Mouse (Mus musculus) cerebellum, postnatal 10 days (tissue): Measurements from ENCODE around the gene Vmn1r44.
"Not testable (repeated sequence)": the region's sequence is repeated elsewhere in the genome, so short reads cannot be mapped to it uniquely, and the experiment has no call there.

Experiments
- DNase-seq, 2 experiments: peaks; one replicate each; pipeline ENCODE4 v3.0.0; 2021; ENCODE audit warnings: mixed read lengths in 2 of 2

Gene Vmn1r44

DNA sequence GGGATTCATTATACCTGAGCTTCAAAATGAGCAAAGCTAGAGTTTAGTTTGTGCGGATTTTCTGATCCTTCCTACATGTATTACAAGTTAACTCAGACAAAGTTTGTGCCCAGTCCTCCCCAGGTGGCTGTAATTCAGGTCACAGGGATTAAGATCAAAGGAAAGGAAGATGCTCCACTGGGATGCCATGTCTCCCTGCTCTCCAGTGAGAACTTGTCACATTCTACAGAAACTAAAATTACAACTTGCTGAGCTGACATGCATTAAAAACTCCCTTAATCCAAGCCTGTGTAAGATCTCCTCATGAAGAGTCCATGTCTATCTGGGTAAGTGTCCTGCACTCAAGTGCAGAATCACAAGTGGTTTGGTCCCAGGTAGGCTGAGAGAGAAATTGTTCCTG, at the start of gene Vmn1r44:
Gene Vmn1r44 (plus strand): TSS at position 301 of the 400 bp plus-strand sequence.
- no peak for DNase-seq

DNA sequence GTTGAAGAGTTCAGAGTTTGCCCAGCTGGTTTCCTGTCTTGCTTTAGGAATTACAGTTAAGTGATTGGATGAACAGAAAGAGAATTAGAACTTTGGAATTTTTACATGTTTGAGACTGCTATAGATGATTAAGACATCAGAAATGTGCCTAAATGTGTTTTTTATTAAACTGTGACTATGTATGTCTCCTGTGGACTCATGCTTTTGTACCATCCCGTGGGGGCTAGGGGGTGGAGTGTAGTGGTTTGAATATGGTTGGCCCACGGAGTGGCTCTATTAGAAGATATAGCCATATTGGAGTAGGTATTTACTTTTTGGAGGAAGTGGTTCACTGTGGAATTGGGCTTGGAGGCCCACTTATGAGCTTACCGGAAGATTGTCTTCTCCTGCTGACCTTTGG, 25.9 kb upstream of the Vmn1r44 start:
- no peak for DNase-seq

DNA sequence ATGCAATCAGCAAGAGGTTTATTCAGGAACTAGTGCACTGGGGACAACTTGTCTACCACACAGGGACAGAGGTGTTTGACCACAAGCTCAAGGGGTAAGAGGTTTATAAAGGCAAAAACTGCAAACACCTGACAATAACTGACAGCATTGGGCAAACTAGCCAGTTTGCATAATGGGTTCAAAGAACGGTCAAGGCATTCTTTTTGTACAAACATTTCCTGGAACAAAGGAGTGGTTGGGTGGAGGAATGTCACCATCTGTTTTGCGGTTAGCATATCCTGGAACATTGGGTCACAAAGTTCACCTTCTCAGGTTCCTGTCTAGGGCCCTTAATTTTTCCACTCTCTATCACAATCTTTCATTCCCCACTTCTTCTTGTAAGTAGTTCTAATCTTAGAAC, 23.6 kb upstream of the Vmn1r44 start:
- DNase-seq, result no peak

DNA sequence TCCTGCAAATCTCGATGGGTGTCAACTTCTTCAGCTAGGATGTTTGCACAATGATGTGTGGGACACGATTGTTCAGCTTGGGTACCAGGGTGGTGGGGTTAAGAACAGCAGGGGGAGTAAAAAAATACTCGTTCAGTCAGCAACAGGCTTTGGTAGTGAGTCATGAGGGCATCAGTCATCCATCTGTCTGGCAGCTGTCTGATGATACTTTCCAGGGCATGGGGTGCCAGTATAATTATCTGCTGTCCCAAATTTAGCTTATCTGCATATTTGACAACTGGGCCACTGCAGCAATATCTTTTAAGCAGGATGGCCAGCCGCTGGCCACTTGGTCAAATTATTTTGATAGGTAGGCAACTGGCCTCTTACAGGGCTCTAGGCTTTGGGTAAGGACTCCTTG, 19.7 kb upstream of the Vmn1r44 start:
- DNase-seq, result no peak

DNA sequence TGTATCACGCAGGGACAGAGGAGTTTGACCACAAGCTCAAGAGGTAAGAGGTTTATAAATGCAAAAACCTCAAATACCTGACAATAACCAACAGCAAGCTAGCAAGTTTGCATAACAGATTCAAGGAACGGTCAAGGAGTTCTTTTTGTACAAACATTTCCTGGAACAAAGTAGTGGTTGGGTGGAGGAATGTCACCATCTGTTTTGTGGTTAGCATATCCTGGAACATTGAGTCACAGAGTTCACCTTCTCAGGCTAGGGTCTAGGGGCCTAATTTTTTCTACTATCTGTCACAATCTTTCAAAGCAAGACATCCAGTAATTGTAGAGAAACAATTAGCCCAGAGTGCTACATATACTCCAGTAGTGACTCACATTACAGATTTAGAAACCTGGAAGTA, 16.2 kb upstream of the Vmn1r44 start:
- DNase-seq, result no peak

DNA sequence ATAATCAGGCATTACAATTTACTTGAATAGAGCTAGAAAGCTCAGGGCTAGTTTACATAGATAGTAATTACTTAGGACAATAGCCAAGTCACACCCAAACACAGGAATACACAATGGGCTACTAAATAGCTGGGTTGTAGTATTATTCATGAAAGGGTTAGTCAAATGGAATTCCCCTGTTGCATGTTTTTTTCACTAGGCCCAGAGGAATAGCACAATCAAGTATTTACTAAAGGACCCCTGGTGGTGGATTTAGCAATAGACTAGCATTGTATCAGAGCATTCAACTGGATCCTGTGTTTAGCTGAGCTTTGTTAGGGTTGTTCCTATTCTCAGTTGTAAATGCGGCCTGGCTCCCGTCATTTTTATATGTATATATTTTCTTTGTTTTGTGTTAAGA, 15.5 kb upstream of the Vmn1r44 start:
- DNase-seq, result no peak

DNA sequence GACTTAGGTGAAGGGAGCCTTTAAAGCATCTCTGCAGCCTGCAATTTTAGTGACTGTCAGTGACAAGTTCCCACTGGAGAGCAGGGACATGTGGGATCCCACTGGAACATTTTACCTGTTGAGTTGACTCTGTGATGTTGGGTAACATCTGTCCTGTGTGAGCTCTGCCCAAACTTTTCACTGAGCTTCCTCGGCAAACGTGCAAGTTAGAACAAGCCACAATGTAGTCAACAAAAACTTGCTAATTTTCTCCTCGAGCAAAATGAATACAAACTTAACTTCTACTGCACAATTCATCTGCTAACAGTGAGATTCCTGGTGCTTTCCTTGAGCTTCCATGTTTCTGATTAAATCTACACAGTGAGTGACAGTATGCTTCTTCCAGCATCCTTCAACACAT, 7.1 kb upstream of the Vmn1r44 start, which contains the start of the genes Vmn1r42 and Vmn1r43:
Gene Vmn1r42 (minus strand): TSS at position 101 of the 400 bp plus-strand sequence.
Gene Vmn1r43 (minus strand): TSS at position 101 of the 400 bp plus-strand sequence.
- not testable (repeated sequence) for DNase-seq

DNA sequence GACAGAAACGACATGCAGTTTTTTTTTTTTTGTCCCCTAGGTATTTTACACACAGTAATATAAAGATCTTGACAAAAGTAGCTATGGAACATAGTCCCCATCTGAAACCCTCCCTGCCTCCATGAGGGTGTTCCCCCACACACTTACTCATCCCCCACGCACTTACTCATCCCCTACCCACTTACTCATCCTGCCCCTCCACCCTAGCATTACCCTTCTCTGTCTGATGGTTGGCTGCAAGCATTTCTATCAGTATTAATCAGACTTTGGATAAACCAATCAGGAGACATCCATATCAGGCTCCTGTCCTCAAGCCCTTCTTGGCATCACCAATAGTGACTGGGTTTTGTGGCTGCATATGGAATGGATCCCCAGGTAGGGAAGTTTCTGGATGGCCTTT, 6.5 kb upstream of the Vmn1r44 start:
- no peak for DNase-seq

DNA sequence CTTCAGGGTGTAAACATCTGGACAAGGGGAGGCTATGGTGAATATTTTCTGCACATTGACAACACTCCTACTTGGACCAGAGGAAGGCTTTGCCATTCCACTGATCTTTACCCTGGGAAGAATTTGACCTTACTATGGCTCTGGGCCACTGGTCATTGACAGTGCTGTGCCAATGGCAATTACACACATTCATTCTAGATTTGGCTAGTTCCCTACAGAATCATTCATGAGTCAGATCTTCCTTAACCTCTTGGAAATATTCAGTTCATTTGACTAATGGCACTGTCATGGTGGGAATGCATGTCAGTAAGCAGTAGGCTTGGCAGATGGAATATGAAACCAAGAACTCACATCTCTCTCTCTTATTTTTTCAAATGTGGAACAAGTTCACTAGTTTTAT, 2.6 kb upstream of the Vmn1r44 start:
- no peak for DNase-seq

DNA sequence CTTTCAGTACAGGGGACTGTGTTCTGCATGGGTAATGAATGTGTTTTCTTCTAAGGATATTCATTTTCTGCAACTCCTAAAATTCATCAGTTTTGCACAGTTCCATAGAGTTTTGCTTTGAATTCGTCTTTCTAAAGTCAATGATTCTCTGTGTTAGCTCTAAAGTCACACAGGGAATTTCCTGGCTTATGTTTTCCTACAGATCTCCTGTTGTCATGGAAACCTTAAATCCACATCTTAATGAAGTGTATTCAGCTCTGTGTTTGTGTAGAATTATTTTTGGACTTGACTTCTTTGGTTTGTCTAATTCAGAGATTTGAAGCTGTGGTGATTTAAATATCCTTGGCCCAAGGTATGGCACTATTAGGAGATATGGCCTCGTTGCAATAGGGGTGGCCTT, 352 bp downstream of the Vmn1r44 start:
- no peak for DNase-seq

DNA sequence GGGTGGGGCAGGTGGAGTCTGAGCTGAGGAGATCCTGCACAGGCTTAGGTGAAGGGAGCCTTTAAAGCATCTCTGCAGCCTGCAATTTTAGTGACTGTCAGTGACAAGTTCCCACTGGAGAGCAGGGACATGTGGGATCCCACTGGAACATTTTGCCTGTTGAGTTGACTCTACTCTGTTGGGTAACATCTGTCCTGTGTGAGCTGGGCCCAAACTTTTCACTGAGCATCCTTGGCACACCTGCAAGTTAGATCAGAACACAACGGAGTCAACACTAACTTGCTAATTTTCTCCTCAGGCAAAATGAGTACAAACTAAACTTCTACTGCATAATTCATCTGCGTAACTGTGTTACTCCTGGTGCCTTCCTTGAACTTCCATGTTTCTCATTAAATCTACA, 57.0 kb downstream of the Vmn1r44 start, which contains the start of gene Vmn1r45:
Gene Vmn1r45 (minus strand): TSS at position 101 of the 400 bp plus-strand sequence.
- DNase-seq, result not testable (repeated sequence)

DNA sequence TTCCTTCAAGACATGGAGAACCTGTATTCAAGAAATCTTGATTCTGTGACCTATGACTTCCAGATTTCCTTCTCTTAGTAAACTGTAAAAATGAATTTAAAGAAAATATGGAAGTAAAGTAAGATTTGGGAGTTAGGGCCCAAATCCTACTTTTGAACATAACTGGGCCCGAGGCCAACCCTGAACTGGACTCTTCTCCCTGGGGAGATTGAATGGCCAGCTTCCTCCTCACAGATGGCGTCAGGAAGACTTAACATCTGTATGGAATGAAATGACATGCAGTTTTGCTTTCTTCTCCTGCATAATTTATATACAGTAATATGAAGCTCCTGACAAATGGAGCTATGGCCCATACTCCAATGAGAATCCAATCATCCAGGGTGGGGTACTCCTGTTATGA, 57.5 kb downstream of the Vmn1r44 start:
- DNase-seq, result no peak
